Mouse (Mus musculus): ENCODE results near the gene Fbh1. TPM values are rescaled to one million over a fixed set of nuclear protein-coding genes. Genes with fewer than 3 reads are reported as not detected.

Gene Fbh1
- total RNA-seq (2021): 10 to 100 TPM; 64.8 to 66.2 TPM
- long read RNA-seq, experiment 1, transcript Fbh1-201 (21 exons, 3,567 nt): major isoform, 33 of 63 reads
- long read RNA-seq, experiment 1, partial matches to known transcripts: 15 of 63 reads
- long read RNA-seq, experiment 1, other reads (novel, unspliced or antisense): 15 of 63 reads
- long read RNA-seq, experiment 2, transcript Fbh1-201 (21 exons, 3,567 nt): major isoform, 10 of 27 reads
- long read RNA-seq, experiment 2, partial matches to known transcripts: 4 of 27 reads
- long read RNA-seq, experiment 2, other reads (novel, unspliced or antisense): 13 of 27 reads

DNA sequence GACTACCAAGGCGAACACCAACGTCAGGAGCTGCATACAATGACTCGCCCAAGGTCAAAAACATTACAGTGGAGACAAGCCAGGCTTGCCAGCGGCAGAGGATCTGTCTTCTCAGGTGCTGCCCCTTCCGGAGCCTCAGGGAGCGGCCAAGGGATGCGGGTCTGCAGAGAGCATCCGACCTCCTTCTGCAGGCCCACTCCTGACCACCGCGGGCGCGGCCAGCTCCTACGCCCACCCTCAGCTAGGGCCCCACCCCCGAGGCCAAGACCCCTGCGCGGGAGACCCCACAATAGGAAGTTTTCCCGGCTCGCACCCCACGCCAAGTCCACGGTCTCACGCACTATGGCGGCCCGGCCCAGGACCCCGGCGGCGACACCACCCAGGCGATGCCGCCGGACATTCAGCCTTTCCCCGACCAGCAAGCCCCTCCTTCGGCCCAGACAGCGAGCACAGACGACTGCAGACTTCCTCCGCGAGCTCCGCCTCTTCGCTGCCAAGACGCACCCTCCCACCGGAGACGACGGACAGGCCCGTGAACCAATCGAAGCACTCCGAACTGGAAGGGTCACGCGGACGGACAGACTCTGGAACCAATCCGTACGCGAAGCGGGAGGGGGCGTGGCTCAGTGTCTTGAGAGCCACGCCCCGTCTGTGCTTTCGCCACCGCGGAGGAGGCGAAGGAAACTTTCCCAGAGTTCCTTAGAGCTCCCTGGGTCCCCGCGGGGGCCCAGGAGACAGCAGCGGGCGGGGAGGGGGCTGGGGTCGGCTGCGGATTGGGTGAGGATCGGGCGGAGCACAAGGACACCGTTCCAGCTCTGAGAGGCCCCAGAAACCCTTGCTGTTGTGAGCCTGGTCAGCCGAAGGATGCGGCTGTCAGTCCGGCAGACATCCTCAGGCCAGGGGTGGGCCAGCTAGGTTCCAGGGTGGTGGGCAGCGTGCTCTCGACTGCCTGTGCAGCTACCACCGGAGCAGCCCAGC is at the start of gene Fbh1, which contains the start of gene Ankrd16:
Fbh1 (minus strand) TSS at position 492 of the 978 bp plus-strand sequence.
Ankrd16 (plus strand) TSS at position 786 of the 978 bp plus-strand sequence.
- peak; percentile 100 for DNase-seq

DNA sequence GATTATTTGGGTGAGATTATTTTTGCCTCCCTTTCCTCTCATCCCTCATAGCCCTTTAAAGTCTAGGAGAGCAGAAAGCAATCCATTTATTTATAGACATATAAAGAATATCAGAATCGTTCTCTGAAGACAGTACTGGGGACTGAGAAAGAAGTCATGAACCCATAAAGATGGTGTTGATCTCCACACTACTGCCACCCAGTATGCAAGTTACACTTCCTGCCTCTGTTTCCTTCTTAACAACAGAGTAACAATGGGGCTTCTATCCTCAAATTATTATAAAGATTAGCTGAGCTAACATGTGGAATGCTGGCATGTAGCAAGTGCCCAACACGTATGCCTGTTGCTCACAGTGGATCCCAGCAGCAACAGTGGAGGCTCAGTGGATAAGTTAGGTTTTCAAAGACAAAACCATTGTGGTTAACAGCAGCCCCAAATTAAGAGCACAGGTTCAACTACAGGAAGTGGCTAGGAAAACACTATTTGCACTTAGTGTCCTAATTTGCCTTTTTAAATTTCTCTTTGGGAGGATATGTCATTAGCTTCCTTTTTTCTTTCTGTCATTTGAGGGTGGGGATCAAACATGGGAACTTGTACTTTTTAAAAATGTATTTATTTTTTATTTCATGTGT is 24.0 kb upstream of the Fbh1 start:
- no peak for DNase-seq

DNA sequence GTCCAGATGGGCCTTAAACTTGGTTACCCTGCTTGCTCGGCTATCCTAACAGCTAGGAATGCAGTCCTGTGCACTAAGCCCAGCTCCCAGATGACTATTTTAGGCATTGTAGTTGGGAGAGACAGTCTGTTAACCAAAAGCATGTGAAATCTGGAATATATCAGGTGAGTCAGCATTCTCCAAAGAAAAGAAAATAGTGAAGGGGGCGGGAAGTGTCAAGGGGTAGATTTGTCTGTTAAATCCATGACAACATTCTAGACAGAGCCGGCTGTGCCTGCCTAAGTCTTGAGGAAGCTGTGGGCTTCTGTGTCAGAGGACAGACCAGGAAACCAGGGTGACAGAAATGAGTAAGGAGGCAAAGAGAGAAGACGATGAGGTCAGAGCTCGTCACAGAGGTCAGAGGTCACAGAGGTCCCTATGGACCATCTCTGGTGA is 20.6 kb upstream of the Fbh1 start:
- DNase-seq: no peak

DNA sequence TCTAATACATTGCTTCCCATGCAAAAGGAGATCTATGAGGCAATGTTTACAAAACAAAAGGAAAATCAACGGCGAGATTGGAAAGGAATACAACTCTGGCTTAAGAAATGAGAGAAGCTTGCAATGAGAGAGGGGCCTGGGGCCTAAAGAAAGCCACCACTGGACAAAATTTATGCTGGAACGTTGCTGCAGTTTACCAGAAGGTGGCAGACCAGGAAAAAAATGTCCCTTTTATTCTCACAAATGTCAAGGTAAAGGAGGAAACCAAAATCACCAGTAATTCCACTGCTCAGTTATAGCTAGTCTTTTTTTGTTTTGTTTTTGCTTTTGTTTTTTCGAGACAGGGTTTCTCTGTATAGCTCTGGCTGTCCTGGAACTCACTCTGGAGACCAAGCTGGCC is 17.3 kb upstream of the Fbh1 start:
- DNase-seq: no peak

DNA sequence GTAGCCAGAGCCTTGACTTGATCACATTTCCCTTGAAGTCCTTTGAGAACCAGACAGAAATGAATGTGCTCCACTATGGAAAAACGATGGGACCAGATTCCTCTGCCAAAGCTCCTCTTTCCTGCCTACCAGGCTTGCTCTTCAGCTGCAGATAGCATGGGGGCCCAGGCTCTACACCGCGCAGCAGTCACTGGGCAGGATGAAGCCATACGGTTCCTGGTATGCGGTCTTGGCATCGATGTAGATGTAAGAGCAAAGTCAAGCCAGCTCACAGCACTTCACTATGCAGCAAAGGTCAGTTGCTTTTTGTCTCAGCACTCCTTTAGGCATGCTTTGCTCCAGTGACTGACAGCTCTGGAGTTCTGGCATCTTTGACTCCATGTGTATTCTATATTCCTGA is 6.8 kb upstream of the Fbh1 start:
- no peak for DNase-seq

DNA sequence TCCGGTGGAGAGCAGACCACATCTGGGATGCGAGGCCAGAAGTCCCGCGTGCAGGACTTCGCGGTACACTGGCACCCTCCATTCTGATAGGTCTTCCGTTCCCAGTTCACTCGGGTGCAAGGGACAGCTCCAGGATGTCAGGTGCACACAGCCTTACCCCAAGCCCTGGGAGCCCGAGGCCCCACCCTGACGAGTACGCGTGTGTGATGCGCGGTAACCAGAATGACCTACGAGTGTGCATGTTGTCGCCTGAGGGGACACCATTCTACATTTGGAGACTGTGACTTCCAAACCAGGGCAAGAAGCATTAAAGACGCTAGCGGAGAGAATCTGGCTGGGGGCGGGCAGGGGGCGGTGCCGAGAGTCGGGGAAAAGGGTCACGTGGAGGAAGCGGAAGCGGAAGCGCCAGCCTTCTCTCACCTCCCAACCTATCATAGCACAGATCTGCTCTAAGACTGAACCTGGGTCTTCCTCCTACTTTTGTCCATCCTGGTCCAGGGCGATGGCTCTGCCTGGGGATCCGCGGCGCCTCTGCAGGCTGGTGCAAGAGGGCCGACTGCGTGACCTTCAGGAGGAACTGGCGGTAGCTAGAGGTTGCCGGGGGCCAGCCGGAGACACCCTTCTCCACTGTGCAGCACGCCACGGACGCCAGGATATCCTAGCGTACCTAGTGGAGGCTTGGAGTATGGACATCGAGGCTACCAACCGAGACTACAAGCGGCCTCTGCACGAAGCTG is 873 bp upstream of the Fbh1 start:
- DNase-seq: peak; percentile 89 to 91

DNA sequence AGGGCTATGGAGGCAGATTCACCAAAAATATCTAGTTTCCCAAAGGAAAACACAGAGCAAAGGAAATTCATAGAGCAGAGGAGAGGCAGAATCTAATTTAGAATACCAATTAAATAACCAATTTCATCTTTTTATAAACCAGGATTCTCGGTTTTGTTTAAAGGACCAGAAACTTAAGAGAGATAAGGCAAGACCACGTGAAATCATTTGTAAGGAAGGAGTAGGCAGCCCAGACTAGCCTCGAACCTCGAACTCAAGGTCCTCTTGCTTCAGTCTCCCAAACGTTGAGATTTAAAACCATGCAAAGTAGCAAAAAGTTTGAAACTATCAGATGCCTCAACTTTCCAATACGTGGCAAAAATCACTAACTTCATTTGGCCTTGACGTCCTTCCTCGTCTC is 967 bp downstream of the Fbh1 start:
- DNase-seq: no peak

DNA sequence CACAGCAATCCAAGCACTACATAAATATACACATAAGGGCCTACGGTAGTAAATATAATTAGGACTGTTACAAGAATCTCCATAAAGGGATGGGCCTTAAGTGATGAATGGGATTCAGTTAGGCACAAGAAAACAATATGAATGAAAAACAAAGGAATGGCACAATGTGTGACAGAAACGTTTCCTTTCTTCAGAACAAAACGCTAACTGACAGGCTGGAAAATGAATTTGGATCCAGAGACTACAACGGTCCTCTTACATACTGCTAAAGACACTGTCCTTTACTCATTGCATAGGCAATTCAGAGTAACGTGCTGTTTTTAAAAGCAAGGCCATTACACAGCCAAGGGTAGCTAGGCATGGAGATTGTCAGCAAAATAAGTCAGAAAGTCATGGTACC is 2.3 kb downstream of the Fbh1 start:
- DNase-seq: no peak

DNA sequence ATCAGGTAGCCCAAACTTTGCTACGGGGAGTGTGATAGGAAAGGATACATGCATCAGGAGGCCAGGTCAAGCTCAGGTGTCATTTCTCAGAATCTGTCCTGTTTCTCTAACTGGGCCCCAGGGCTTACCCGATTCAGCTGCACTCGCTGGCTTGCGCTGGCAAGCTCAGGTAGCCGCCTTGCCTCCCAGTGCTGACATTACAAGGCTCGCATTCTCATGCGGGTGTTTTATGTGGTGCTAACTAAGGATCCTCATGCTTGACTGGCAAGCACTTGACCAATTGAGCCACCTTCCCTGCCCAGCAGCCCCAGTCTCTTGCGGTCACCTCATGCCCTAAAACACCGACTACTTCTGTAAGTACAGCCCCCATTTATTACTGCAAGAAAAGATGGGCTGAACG is 3.0 kb downstream of the Fbh1 start:
- no peak for DNase-seq

DNA sequence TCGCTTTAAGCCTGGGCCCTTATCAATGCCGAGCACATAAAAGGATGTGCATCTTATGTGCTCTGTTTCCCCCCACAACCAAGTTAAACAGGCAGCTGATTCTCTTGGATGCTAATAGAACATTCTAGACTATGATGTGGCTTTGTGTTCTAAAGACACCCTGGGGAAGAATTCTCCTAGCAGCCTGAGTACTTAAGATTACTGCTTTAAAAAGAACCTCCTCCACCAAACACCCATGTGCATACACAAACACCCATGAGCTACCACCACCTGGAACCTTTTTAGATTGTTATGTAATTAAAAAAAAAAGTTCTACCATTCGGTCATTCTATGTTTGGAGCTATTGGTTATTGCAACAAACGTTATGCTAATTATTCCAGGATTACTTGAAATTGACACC is 5.0 kb downstream of the Fbh1 start:
- DNase-seq: no peak

DNA sequence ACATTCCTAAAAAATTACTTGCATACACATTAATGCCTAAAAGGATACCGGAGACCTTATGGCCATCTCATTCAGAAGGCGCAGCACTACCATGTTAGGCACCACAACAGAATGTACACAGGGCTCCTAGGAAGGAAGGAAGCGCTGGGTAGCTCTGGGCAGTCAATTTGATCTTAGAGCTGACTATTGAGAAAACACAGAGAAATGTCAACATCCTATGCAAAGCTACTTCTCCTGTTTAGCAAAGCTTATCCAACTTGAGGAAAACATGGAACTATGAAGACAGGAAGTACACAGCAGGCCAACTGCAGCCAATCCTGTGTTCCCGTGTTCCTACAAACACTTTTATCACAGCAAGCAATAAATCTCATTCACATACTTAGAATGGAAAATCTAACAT is 5.7 kb downstream of the Fbh1 start:
- DNase-seq: no peak

DNA sequence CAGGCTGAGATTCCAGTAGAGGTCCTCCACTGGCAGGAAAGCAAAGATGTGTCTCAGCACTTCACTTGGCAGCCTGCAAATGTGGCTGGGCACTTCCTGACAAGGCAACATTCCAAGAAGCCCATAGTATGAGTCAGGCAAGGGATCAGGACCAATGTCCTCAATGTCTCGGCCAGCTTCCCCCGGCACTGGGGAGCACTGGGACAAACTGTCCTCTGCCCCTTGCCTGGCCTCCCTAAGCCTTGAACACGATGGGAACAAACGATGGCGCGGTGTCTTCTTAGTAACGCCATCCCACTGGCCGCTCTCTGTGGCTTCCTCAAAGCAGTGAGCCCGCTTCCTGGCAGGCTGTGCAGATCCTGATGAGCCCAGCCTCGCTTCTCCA is 10.2 kb downstream of the Fbh1 start:
- DNase-seq: peak; percentile 31 to 47

DNA sequence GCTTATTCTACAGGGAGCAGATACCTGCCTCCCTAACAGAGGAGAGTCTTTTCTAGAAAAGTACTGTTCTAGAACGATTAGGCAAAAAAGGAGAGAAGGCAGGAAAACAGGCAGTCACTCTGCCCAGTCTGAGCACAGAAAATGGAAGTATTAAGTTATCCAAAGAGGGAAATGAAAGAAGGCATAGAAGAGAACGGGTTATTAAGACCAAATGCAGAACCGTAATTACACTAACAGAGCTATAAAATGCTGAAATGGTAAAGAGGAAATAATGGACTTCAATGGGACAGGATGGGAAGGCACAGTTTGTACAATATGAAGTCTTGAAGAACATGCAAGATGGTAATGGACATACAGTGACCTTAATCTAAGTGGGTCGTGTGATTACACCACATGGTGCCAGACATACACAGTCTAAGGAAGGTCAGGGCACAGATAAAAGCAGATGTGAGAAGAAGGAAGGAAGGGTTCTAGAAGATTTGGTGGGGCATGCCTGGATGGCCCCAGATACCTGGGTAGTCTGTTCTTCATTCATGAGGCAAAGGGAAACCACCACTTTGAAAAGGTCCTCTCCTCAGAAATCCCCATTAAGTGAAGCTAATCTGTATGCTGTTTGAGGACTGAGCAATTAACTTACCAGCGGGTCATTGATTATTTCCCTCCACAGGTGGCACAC is 10.8 kb downstream of the Fbh1 start:
- no peak for DNase-seq

DNA sequence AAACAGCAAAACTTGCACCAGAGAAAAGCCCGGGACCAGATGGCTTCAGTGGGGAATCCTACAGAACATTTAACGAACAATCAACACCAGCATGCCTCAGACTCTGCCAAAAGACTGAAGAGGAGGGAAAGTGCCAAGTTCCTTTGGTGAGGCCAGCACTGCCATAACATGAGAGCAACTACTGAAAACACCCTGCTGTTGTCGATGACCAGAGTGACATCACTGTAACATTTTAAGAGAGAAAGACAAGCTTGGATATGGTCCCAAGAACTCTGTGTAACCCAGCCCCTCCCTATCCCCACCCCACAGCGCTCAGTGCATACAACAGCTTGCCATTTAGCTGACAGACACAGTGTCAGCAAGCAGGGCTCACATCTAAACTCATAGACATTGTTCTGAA is 11.7 kb downstream of the Fbh1 start:
- peak; percentile 37 to 61 for DNase-seq

DNA sequence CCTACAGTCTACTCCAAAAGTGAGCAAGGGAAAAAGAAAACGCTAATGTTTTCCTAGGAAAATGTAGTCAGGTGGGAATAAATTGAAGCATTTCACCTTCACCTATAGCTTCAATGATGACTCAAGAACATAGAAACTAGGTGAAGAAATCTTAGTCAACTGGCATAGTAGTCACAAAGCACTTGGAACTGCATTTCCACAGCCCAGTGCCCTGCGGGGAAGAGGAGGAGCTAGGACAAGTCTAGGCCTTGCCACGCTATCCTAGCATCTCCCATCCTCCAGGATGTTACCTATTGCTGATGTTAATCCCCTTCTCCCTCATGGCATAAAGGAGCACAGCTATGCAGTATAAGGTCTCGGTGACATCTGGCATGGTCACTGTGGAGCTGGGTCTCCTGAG is 14.8 kb downstream of the Fbh1 start:
- no peak for DNase-seq

DNA sequence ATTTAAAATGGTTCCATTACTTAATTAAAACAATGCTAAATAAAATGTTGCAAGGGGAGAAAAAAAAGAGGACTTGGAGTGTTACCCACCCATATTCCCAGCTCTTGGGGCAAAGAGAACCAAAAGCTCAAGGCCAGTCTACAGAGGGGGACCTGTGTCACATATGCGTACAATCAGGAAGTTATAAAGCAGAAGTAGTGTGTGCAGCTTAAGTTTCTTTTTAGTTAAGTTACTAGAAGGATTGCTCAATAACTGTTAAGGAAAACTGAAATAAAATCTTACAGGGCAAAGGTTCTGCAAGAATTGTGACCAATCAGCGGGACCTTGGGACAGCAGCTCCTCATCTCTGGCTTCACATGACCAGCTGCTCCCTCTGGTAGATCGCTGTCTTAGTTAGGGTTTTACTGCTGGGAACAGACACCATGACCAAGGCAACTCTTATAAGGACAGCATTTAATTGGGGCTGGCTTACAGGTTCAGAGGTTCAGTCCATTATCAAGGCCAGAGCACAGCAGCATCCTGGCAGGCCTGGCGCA is 37.8 kb downstream of the Fbh1 start:
- peak in 1 of 2 experiments; percentile 4 for DNase-seq

DNA sequence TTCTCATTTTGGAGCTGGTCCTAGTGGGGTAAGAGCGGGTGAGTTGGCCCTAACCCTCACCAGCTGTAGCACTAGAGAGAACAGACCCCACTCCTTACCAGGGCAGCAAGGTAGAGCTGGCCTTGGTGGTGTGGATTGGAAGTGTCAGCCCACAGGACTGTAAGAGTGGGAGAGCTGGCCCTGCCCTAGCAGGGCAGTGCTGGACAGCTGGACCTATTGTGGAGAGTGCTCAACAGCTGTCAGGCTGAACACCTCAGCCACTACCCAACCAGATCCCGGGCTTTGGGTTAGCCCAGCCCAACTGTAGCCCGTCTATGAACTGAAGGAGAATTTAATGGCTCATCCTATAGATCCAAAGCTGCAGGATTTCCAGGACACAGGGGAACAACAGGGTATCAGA is 38.6 kb downstream of the Fbh1 start:
- no peak for DNase-seq

DNA sequence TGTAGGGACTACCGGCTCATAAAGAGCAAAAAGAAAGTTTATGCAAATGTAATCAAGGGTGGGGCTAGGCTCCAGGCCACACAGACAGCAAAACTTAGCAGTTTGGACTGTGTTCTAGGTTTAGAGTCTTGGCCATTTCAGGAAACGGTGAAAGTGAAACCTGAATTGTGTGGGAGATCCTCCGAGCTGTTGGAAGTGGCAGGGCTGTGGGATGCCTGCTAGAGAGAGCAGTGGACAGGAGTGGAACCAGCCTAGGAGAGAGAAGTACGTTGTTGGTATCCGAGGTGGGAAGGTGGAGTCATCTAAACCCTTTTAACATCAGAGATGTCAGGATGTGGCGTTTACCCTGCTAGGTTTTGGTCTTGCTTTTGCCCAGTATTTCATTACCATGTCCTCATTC is 41.5 kb downstream of the Fbh1 start:
- no peak for DNase-seq

DNA sequence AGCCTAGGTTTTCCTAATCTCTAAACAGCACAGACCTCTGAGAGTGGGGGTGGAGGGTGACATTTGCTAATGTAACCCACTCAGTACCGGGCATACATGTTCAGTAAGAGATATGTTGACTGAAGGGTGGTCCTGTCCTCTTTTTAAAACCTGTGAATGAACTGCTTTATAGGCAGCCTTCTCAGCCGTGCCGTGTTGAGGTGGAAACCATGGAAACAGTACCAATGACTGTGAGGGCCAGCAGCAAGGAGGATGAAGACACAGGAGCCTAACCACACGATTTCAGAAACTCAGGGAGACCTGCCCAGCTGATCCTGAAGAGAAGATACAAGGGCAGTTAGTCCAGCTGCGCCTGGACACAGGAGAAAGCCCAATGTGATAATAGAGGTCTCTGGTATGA is 44.4 kb downstream of the Fbh1 start:
- DNase-seq: no peak

DNA sequence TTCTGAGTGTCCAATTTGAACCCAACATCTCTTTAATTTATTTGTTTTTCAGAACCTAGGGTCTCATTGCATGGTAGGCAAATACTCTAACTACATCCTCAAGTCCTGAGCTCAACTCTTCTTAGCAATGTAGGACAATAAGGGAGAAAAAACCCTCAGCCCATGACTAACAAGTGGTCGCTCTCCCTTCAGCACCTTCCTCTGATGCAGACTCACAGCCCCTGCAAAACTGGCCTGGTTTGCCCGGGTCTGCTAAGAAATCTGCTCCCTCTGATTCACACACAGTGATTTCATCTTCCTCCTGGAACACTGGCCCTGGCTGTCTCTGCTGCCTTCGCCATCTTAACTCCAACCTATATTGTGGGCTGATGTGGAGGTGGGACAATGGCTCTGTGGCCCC is 48.3 kb downstream of the Fbh1 start:
- DNase-seq: no peak

DNA sequence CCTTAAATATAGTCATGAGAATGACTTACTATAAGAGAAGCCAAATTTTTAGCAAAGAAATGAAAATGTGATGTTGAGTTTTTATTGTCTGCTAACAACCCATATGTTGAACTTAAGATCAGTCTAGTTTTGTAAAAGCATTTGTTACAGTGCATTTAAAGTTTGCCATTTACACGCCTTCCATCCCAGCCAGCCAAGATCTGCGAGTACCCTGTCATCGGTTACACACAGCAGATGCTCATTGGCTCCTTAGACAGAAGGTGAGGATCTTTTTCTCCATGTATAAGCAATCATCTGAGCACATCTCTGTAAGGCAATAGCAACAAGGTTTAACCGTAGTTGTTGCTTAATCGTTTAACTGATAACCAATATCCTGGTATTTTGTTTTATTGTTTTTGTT is 49.8 kb downstream of the Fbh1 start:
- DNase-seq: no peak
